Mouse (Mus musculus) forebrain, postnatal 0 days (tissue): Measurements from ENCODE around the gene Msi2. TPM values are rescaled to one million over a fixed set of nuclear protein-coding genes. Genes with fewer than 3 reads are reported as not detected.

ENCODE experiments used
- ATAC-seq: fragments of 200-750 bp; cut with Nextera tagmentation; 2 replicates; pipeline ENCODE4 v1.8.0; 2017; ENCODE audit warnings: mild to moderate bottlenecking, moderate library complexity
- DNase-seq: peaks from one replicate; pipeline ENCODE4 v3.0.0-alpha.2; 2015
- H3K27ac ChIP-seq: fragments of 300-500 bp; sonication (generic); 2 replicates; pipeline ENCODE4 v1.5.1; 2014; ENCODE audit warnings: low read depth, mild to moderate bottlenecking, antibody characterized with exemption, low read length, moderate library complexity, mixed read lengths
- H3K27me3 ChIP-seq: fragments of 300-500 bp; sonication (generic); 2 replicates; pipeline ENCODE4 v1.6.1; 2014; ENCODE audit warnings: mild to moderate bottlenecking, low read length, mixed read lengths; ENCODE audit not compliant: insufficient read depth
- H3K36me3 ChIP-seq: fragments of 300-500 bp; sonication (generic); 2 replicates; pipeline ENCODE4 v1.6.1; 2014; ENCODE audit warnings: mild to moderate bottlenecking, moderate library complexity; ENCODE audit not compliant: insufficient read depth
- H3K4me1 ChIP-seq: fragments of 300-500 bp; sonication (generic); 2 replicates; pipeline ENCODE4 v1.6.1; 2014; ENCODE audit warnings: antibody characterized with exemption; ENCODE audit not compliant: insufficient read depth
- H3K4me2 ChIP-seq: fragments of 300-500 bp; sonication (generic); 2 replicates; pipeline ENCODE4 v1.6.1; 2014; ENCODE audit warnings: low read depth, mild to moderate bottlenecking, moderate library complexity
- H3K4me3 ChIP-seq: fragments of 300-500 bp; sonication (generic); 2 replicates; pipeline ENCODE4 v1.5.1; 2014; ENCODE audit warnings: low read depth, low read length, mixed read lengths
- H3K9ac ChIP-seq: fragments of 300-500 bp; sonication (generic); 2 replicates; pipeline ENCODE4 v1.6.1; 2014; ENCODE audit warnings: mild to moderate bottlenecking
- H3K9me3 ChIP-seq: fragments of 300-500 bp; sonication (generic); 2 replicates; pipeline ENCODE4 v1.6.1; 2016; ENCODE audit warnings: low read length
- CTCF ChIP-seq: sonication (generic); IDR thresholded peaks from 2 replicates; pipeline ENCODE4 v1.5.1; 2016; ENCODE audit warnings: antibody characterized with exemption, control low read depth, low read depth
- whole genome bisulfite sequencing: fragments of 180-500 bp; shearing (Covaris S2); extraction: QIAGEN DNeasy Blood & Tissue Kit; methylation state at CpG from one replicate; pipeline ENCODE4 v1.1.7; 2014; 5-methylcytosine and 5-hydroxymethylcytosine counted together
- polyA plus RNA-seq: library from polyadenylated mRNA; unstranded; fragments of >200 nt; fragmentation: Nextera tagmentation; extraction: Ambion mirVana; gene quantifications from 2 replicates; pipeline ENCODE4 v1.2.1, GENCODE M21; 2015
- total RNA-seq: library from RNA; depleted of rRNA; stranded (reverse); fragments of >200 nt; gene quantifications from 2 replicates; pipeline ENCODE4 v1.2.3, GENCODE M21; 2014

Msi2 gene
- total and polyA plus RNA-seq, 2 experiments from 2014 or later: 18.5 to 107 TPM

- H3K4me3 ChIP-seq: no peak overlapping the region
- no peaks in the 10 kb centered on the region for H3K27me3 ChIP-seq
- no peaks in the 10 kb centered on the region for H3K9me3 ChIP-seq
- ATAC-seq (no peak), DNase-seq (no peak)
- no peak overlapping the region for H3K9ac ChIP-seq
- WGBS: 54% methylated on average over 7 of the region's 7 CpGs
- no peak overlapping the region for H3K27ac ChIP-seq
- no peak for TF ChIP-seq CTCF
- H3K4me2 ChIP-seq: no peak overlapping the region
- peaks cover 23% of the 10 kb centered on the region for H3K4me1 ChIP-seq
- no peaks in the 10 kb centered on the region for H3K36me3 ChIP-seq
Measured at GRCm38 (mm10) chr11:88576233-88576998, 141.9 kb downstream of the Msi2 start.

GRCm38 (mm10) chr11:88574575-88575360 lies 143.5 kb downstream of the Msi2 start:
- peaks cover 23% of the 10 kb centered on the region for H3K4me1 ChIP-seq
- no peak overlapping the region for H3K4me3 ChIP-seq
- ATAC-seq (peak; percentile 25; the same call in 1 of the 2 replicates), DNase-seq (peak; percentile 78)
- no peak overlapping the region for H3K27ac ChIP-seq
- 24% methylated on average over 4 of the region's 4 CpGs for WGBS
- H3K9me3 ChIP-seq: no peaks in the 10 kb centered on the region
- H3K4me2 ChIP-seq: no peak overlapping the region; the same call in 1 of the 2 replicates
- TF ChIP-seq CTCF: peak; percentile 13; the same call in 1 of the 2 replicates
- H3K36me3 ChIP-seq: no peaks in the 10 kb centered on the region
- H3K27me3 ChIP-seq: no peaks in the 10 kb centered on the region
- no peak overlapping the region for H3K9ac ChIP-seq

GRCm38 (mm10) chr11:88573013-88573412 lies 145.3 kb downstream of the Msi2 start:
- H3K27ac ChIP-seq: no peak overlapping the region
- no peak overlapping the region for H3K4me2 ChIP-seq
- H3K36me3 ChIP-seq: no peaks in the 10 kb centered on the region
- H3K27me3 ChIP-seq: no peaks in the 10 kb centered on the region
- DNase-seq (no peak), ATAC-seq (no peak)
- peaks cover 23% of the 10 kb centered on the region for H3K4me1 ChIP-seq
- H3K4me3 ChIP-seq: no peak overlapping the region
- H3K9me3 ChIP-seq: no peaks in the 10 kb centered on the region
- H3K9ac ChIP-seq: no peak overlapping the region
- 88% methylated on average over 5 of the region's 5 CpGs for WGBS
- TF ChIP-seq CTCF: no peak

GRCm38 (mm10) chr11:88572461-88572860 lies 145.9 kb downstream of the Msi2 start:
- ATAC-seq (0 out of 2 replicates have a peak, but pooled peaks have one; percentile 23), DNase-seq (no peak)
- Histone ChIP-seq H3K4me2 (no peak overlapping the region), H3K4me3 (no peak overlapping the region), H3K27me3 (no peaks in the 10 kb centered on the region), H3K27ac (no peak overlapping the region), H3K4me1 (peaks cover 23% of the 10 kb centered on the region), H3K9me3 (no peaks in the 10 kb centered on the region), H3K9ac (no peak overlapping the region), H3K36me3 (no peaks in the 10 kb centered on the region)
- 63% methylated on average over 11 of the region's 11 CpGs for WGBS
- no peak for TF ChIP-seq CTCF

- no peak for TF ChIP-seq CTCF
- H3K27me3 ChIP-seq: no peaks in the 10 kb centered on the region
- H3K4me3 ChIP-seq: no peak overlapping the region
- DNase-seq (no peak), ATAC-seq (no peak)
- no peak overlapping the region for H3K4me2 ChIP-seq
- no peak overlapping the region for H3K27ac ChIP-seq
- no peak overlapping the region for H3K9ac ChIP-seq
- no peaks in the 10 kb centered on the region for H3K36me3 ChIP-seq
- WGBS: 56% methylated on average over 6 of the region's 6 CpGs
- H3K9me3 ChIP-seq: no peaks in the 10 kb centered on the region
- peaks cover 15% of the 10 kb centered on the region for H3K4me1 ChIP-seq
Measured at GRCm38 (mm10) chr11:88570715-88571202, 147.6 kb downstream of the Msi2 start.

GRCm38 (mm10) chr11:88566613-88567606 lies 151.4 kb downstream of the Msi2 start:
- Histone ChIP-seq H3K4me2 (no peak overlapping the region), H3K9ac (no peak overlapping the region), H3K27ac (no peak overlapping the region), H3K9me3 (no peaks in the 10 kb centered on the region), H3K4me3 (no peak overlapping the region), H3K27me3 (no peaks in the 10 kb centered on the region), H3K4me1 (no peaks in the 10 kb centered on the region), H3K36me3 (no peaks in the 10 kb centered on the region)
- no peak for TF ChIP-seq CTCF
- DNase-seq: no peak
- WGBS: 42% methylated on average over 20 of the region's 20 CpGs
- no peak for ATAC-seq
